Mouse (Mus musculus) heart, embryonic 12.5 days (tissue): ENCODE measurements around the gene Arhgap32. TPM values are rescaled to one million over a fixed set of nuclear protein-coding genes. Genes with fewer than 3 reads are reported as not detected.
"Not testable (repeated sequence)": the region's sequence is repeated elsewhere in the genome, so short reads cannot be mapped to it uniquely, and the experiment has no call there.

Experiments
- ATAC-seq: fragments of 200-750 bp; cut with Nextera tagmentation; 2 replicates; pipeline ENCODE4 v1.8.0; 2017; ENCODE audit warnings: moderate TSS enrichment, moderate library complexity; ENCODE audit not compliant: insufficient number of reproducible peaks, low FRiP score
- H3K27ac ChIP-seq: fragments of 300-500 bp; sonication (generic); 2 replicates; pipeline ENCODE4 v1.5.1; 2016; ENCODE audit warnings: mild to moderate bottlenecking, moderate library complexity; ENCODE audit not compliant: poor library complexity, severe bottlenecking
- H3K27me3 ChIP-seq: fragments of 300-500 bp; sonication (generic); replicated peaks from 2 replicates; pipeline ENCODE4 v1.6.1; 2016; ENCODE audit warnings: mild to moderate bottlenecking, moderate library complexity
- H3K36me3 ChIP-seq: fragments of 300-500 bp; sonication (generic); 2 replicates; pipeline ENCODE4 v1.6.1; 2016; ENCODE audit warnings: mild to moderate bottlenecking, moderate library complexity
- H3K4me1 ChIP-seq: fragments of 300-500 bp; sonication (generic); replicated peaks from 2 replicates; pipeline ENCODE4 v1.6.1; 2016; ENCODE audit warnings: mild to moderate bottlenecking
- H3K4me2 ChIP-seq: fragments of 300-500 bp; sonication (generic); 2 replicates; pipeline ENCODE4 v1.6.1; 2016; ENCODE audit warnings: mild to moderate bottlenecking, moderate library complexity
- H3K4me3 ChIP-seq: fragments of 300-500 bp; sonication (generic); 2 replicates; pipeline ENCODE4 v1.5.1; 2016; ENCODE audit warnings: mild to moderate bottlenecking
- H3K9ac ChIP-seq: fragments of 300-500 bp; sonication (generic); 2 replicates; pipeline ENCODE4 v1.6.1; 2016; ENCODE audit warnings: mild to moderate bottlenecking, moderate library complexity
- H3K9me3 ChIP-seq: fragments of 300-500 bp; sonication (generic); replicated peaks from 2 replicates; pipeline ENCODE4 v1.6.1; 2016; ENCODE audit warnings: mild to moderate bottlenecking, moderate library complexity
- WGBS: fragments of 180-500 bp; shearing (Covaris S2); methylation state at CpG from one replicate; pipeline ENCODE4 v1.1.7; 2016; 5-methylcytosine and 5-hydroxymethylcytosine counted together
- polyA plus RNA-seq: library from polyadenylated mRNA; unstranded; fragments of >200 nt; fragmentation: Nextera tagmentation; extraction: Ambion mirVana; gene quantifications from 2 replicates; pipeline ENCODE4 v1.2.1, GENCODE M21; 2016

Arhgap32 gene
- polyA plus RNA-seq, 1 experiment from 2014 or later = 2.9 TPM

DNA sequence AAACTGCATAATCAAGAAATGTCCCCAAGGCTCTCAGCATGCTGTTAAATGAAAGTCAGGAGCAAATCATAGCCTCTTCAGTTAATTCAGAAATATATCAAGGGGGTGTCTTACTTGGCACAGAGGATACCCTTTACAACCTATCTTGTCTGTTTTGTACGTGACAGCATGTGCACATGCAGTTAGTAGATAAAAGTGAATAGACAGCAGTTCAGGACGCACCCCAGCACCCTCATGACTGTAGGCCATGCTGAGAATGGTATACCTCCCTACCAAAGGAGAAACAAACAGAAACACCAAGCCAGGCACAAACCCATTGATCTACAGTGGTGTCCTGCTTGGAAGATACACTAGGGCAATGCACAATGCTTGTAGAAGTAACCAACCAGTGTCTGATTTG lies 14.4 kb upstream of the Arhgap32 start:
- Histone ChIP-seq H3K27me3 (no peaks in the 10 kb centered on the region), H3K9ac (no peak overlapping the region), H3K4me1 (peaks cover 24% of the 10 kb centered on the region), H3K9me3 (no peaks in the 10 kb centered on the region), H3K27ac (no peak overlapping the region), H3K4me3 (no peak overlapping the region), H3K36me3 (no peaks in the 10 kb centered on the region), H3K4me2 (no peak overlapping the region)
- 50% methylated on average over 2 of the region's 2 CpGs for WGBS
- no peak for ATAC-seq

DNA sequence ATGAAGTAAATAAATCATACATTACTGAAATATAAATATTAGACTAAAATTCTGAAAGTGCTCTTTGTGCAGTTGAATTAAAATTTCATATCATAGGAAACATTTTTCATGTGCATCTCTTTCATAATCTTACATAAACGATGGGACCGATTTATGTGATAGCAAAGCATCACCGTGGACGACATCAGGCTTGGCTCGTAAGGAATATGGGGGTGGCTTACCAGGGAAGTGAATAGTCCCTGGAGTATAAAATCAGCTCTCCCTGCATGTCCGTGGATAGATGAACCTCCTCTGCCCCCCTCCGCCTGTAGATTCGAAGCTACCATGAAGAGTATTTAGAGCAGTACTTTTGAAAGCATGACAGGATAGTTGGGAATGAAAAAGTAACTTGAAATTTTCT lies 11.3 kb upstream of the Arhgap32 start:
- WGBS = 72% methylated on average over 8 of the region's 8 CpGs
- Histone ChIP-seq H3K27me3 (no peaks in the 10 kb centered on the region), H3K9me3 (no peaks in the 10 kb centered on the region), H3K4me3 (no peak overlapping the region), H3K27ac (no peak overlapping the region), H3K4me2 (no peak overlapping the region), H3K4me1 (peaks cover 11% of the 10 kb centered on the region), H3K36me3 (no peaks in the 10 kb centered on the region), H3K9ac (no peak overlapping the region)
- ATAC-seq = no peak

DNA sequence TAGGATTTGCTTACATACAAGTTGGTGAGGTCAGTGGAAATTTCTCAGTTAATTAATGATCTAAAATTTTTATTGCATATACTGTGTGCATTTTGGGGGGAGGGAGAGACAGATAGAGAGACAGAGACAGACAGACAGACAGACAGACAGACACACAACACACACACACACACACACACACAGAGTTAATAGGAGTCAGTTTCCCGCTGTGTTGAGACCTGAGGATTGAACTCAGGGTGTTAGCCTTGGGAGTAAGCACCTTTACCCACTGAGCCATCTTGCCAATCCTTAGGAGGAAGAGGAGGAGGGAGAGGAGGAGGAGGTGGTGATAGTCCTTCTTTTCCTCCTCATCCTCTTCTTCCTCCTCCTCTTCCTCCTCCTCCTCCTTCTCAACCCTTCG lies 5.6 kb upstream of the Arhgap32 start:
- 81% methylated on average over 2 of the region's 2 CpGs for WGBS
- 0 out of 2 replicates have a peak, but pooled peaks cover 2% of the 10 kb centered on the region for H3K4me1 ChIP-seq
- no peak for ATAC-seq
- no peak overlapping the region for H3K4me2 ChIP-seq
- no peaks in the 10 kb centered on the region for H3K9me3 ChIP-seq
- no peak overlapping the region for H3K4me3 ChIP-seq
- no peak overlapping the region for H3K9ac ChIP-seq
- H3K36me3 ChIP-seq = no peaks in the 10 kb centered on the region
- no peak overlapping the region for H3K27ac ChIP-seq
- no peaks in the 10 kb centered on the region for H3K27me3 ChIP-seq

DNA sequence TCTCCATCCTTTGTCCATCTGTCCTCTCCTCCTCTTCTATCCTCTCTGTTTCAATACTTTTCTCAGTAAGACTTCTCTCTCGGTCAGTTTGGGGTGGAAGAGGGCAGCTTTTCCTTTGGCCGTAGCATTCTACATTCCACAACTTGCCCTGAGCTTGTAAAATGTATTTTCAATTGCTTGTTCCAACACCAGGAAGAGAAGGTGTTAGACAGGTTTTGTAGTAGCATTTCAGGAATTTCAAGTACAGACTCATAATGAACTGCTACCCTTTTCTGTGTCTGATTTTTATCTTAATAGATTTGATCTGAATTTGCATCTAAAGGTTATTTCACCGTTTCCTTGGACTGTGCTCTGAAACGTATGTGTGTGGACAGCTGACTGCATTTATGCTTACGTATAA lies 336 bp downstream of the Arhgap32 start:
- Histone ChIP-seq H3K9me3 (peaks cover 3% of the 10 kb centered on the region), H3K4me2 (no peak overlapping the region), H3K36me3 (no peaks in the 10 kb centered on the region), H3K4me1 (peaks cover 19% of the 10 kb centered on the region), H3K4me3 (no peak overlapping the region), H3K27ac (no peak overlapping the region), H3K27me3 (no peaks in the 10 kb centered on the region), H3K9ac (no peak overlapping the region)
- WGBS = 80% methylated on average over 5 of the region's 5 CpGs
- no peak for ATAC-seq

DNA sequence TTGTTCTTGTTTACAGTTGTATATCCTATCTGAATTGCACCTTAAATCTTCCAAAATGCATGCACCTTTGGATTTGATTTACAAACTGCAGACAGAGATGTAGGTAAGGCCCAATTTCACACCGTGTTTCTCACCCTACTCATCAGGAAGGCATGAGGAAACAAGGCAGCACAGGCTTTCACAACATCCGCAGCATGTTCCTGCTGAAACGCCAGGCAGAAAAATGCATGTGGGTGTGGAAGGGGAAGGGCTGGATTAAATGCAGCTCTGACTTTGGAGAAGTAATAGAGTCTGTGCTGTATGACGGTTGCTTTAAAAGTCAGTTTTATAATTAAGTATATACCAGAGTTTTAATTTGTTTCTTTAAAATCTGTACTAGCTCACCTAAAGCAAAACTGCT lies 1.9 kb downstream of the Arhgap32 start:
- Histone ChIP-seq H3K4me1 (peaks cover 19% of the 10 kb centered on the region), H3K27me3 (no peaks in the 10 kb centered on the region), H3K4me3 (no peak overlapping the region), H3K9ac (no peak overlapping the region), H3K9me3 (peaks cover 7% of the 10 kb centered on the region), H3K27ac (no peak overlapping the region), H3K36me3 (no peaks in the 10 kb centered on the region), H3K4me2 (no peak overlapping the region; the same call in 1 of the 2 replicates)
- 34% methylated on average over 4 of the region's 4 CpGs for WGBS
- no peak for ATAC-seq

DNA sequence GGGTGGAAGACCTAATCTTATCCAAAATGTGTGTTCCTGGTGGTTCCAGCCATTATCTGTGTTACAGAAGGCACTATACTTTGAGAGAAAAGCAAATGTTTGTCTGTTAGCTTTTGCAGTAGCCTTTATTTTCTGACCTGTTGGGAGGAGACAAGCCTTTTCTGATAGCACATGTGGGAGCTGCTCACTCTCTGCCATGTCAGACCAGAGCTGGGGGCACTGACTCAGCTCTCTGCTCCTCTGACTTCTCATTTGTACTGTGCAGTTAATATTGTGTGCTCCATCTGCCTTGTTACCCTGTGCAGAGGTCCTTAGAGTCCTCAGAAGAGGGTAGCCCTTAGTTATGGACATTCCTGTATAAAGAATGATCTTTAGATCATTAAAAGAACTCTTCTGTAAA lies 2.5 kb downstream of the Arhgap32 start:
- H3K27ac ChIP-seq = 0 out of 2 replicates have a peak overlapping the region, but pooled peaks have one; percentile 14

DNA sequence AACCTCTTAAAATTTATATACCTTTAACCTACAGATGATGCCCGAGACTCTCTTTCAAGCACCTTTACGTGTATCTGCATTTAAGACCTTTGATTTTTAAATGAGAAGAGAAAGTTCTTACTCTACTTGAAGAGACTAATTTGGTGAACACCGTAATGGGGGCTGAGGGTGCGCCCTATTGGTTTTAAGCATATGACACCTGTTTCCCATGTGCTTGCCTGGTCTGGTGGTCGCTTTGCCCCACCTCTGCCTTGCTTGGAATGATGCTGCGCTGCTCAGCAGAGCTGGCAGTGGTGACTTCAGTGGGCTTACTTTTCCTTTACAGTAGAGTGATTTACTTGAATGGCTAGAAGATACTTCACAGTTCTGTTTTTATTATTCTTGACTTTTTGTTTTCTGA lies 3.6 kb downstream of the Arhgap32 start:
- ATAC-seq = no peak
- no peaks in the 10 kb centered on the region for H3K27me3 ChIP-seq
- peaks cover 19% of the 10 kb centered on the region for H3K4me1 ChIP-seq
- 89% methylated on average over 6 of the region's 6 CpGs for WGBS
- no peaks in the 10 kb centered on the region for H3K36me3 ChIP-seq
- no peak overlapping the region for H3K4me2 ChIP-seq
- H3K27ac ChIP-seq = no peak overlapping the region
- no peak overlapping the region for H3K4me3 ChIP-seq
- peaks cover 7% of the 10 kb centered on the region for H3K9me3 ChIP-seq
- H3K9ac ChIP-seq = no peak overlapping the region

More for the DNA sequence above, 2.5 kb downstream of the Arhgap32 start:
- no peaks in the 10 kb centered on the region for H3K36me3 ChIP-seq
- no peaks in the 10 kb centered on the region for H3K27me3 ChIP-seq
- ATAC-seq = no peak
- no peak overlapping the region for H3K4me2 ChIP-seq
- H3K4me1 ChIP-seq = peaks cover 19% of the 10 kb centered on the region
- no peak overlapping the region for H3K9ac ChIP-seq
- peaks cover 7% of the 10 kb centered on the region for H3K9me3 ChIP-seq
- no peak overlapping the region for H3K4me3 ChIP-seq

DNA sequence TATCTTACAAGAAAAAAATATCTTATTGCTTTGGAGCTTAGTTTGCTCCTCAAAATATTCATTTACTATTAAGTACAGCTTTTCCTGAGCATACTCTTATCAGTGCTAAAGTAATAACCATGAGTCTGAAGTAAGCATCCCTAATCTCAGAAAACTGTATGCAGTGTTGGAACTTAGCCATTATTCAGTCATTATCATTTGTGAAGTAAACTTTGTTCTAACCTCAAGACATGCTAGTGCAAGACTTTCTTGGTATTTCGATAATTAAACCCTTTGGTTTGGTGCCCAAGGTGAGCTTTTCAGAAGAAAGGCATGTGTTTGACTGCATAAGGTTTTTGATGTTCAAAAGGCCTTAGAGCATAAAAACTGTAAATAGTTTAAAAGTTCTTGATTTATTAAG lies 4.2 kb downstream of the Arhgap32 start:
- no peak for ATAC-seq
- Histone ChIP-seq H3K27me3 (no peaks in the 10 kb centered on the region), H3K36me3 (no peaks in the 10 kb centered on the region), H3K4me2 (no peak overlapping the region), H3K4me1 (peaks cover 17% of the 10 kb centered on the region), H3K9ac (no peak overlapping the region), H3K9me3 (peaks cover 7% of the 10 kb centered on the region), H3K27ac (no peak overlapping the region), H3K4me3 (no peak overlapping the region)
- 64% methylated on average over 1 of the region's 1 CpGs for WGBS

DNA sequence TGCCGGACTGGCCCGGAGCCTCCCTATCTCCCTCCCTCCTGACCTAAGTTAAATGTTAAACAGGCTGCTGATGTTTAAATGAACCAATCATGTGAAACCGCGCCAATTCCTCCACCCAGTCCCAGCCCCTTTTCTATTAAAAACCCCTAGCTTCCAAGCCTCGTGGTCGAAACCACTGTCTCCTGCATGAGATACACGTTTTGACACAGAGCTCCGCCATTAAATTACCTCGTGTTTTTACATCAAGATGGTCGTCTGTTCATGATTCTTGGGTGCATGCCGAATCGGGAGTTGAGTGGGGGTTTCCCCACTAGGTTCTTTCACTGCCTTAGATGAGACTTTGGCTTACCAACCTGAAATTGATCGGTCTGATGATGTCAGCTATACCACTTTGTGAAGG lies 5.3 kb downstream of the Arhgap32 start:
- WGBS = 92% methylated on average over 13 of the region's 13 CpGs
- H3K4me2 ChIP-seq, H3K4me3 ChIP-seq: not testable (repeated sequence)

DNA sequence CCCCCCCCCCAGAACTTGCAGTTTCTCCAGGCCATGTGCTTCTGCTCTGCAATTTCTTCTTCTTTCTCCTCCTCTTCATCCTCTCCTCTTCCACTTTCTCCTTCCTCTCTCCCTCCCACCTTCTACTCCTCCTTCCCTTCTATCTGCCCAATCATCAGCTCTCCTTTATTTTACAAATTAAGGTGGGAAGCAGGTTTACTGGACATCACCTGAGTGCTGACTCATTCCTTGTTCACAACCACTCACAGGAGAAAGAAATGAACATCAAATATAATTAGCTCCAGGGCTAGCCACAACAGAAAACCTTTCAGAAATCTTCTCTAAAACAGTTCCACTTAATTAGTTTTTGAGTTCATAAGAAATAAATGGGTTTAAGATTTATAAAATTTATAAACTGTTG lies 20.3 kb downstream of the Arhgap32 start:
- no peak for ATAC-seq
- H3K4me1 ChIP-seq = peaks cover 7% of the 10 kb centered on the region
- H3K4me2 ChIP-seq = no peak overlapping the region

More for the DNA sequence above, 5.3 kb downstream of the Arhgap32 start:
- H3K27ac ChIP-seq, H3K36me3 ChIP-seq, H3K27me3 ChIP-seq, ATAC-seq, H3K4me1 ChIP-seq, H3K9ac ChIP-seq, H3K9me3 ChIP-seq: not testable (repeated sequence)

DNA sequence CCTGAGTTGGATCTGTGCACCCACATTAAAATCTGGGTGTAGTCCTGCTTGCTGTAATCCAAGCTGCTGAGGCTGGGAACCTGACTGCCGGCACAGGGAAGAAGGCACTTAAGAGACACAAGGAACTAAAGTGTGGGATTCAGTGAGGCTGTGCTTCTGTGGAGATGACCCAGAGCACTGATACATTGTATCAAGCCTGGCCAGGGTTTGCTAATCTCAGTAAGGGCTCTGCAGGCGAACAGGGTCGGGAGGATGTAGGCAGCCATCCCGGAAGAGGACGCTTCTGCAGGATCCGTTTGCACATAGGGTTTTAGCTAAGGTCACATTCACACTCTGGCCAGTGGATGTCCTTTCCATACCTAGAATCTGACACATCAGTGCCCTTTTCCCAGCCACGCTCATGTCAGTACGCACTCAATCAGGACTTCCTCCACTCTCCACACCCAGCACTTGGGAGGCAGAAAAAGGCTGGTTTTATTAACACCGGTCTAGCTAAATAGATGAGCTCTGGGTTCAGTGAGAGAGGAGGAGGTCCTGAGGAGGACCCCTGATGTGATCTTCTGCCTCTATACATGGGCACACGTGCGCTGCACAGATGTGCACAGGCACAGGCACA lies 20.9 kb downstream of the Arhgap32 start:
- ATAC-seq = no peak
- H3K9me3 ChIP-seq = no peaks in the 10 kb centered on the region
- H3K36me3 ChIP-seq = no peaks in the 10 kb centered on the region
- no peaks in the 10 kb centered on the region for H3K27me3 ChIP-seq
- H3K4me2 ChIP-seq = peak overlapping the region; percentile 48
- H3K9ac ChIP-seq = peak overlapping the region; percentile 51; the same call in 1 of the 2 replicates
- H3K4me1 ChIP-seq = peaks cover 7% of the 10 kb centered on the region
- no peak overlapping the region for H3K4me3 ChIP-seq
- WGBS = 44% methylated on average over 11 of the region's 11 CpGs
- H3K27ac ChIP-seq = peak overlapping the region; percentile 33; the same call in 1 of the 2 replicates

More for the DNA sequence above, 20.3 kb downstream of the Arhgap32 start:
- Histone ChIP-seq H3K9ac (no peak overlapping the region), H3K36me3 (no peaks in the 10 kb centered on the region), H3K9me3 (no peaks in the 10 kb centered on the region), H3K27ac (no peak overlapping the region), H3K27me3 (no peaks in the 10 kb centered on the region), H3K4me3 (no peak overlapping the region)
